Mouse (Mus musculus) intestine, postnatal 0 days (tissue): ENCODE measurements around the gene Olfr190. TPM values are rescaled to one million over a fixed set of nuclear protein-coding genes. Genes with fewer than 3 reads are reported as not detected.
"Not testable (repeated sequence)": the region's sequence is repeated elsewhere in the genome, so short reads cannot be mapped to it uniquely, and the experiment has no call there.

Experiments
- ATAC-seq: fragments of 200-750 bp; cut with Nextera tagmentation; 2 replicates; pipeline ENCODE4 v1.8.0; 2017; ENCODE audit warnings: mild to moderate bottlenecking, moderate TSS enrichment, moderate library complexity
- H3K27ac ChIP-seq: fragments of 300-500 bp; sonication (generic); 2 replicates; pipeline ENCODE4 v1.5.1; 2014; ENCODE audit warnings: mild to moderate bottlenecking, low read depth, low read length, moderate library complexity
- H3K27me3 ChIP-seq: fragments of 300-500 bp; sonication (generic); replicated peaks from 2 replicates; pipeline ENCODE4 v1.6.1; 2014; ENCODE audit warnings: low read length, mixed read lengths; ENCODE audit not compliant: control insufficient read depth, insufficient read depth
- H3K36me3 ChIP-seq: fragments of 300-500 bp; sonication (generic); 2 replicates; pipeline ENCODE4 v1.6.1; 2014; ENCODE audit warnings: mild to moderate bottlenecking, moderate library complexity; ENCODE audit not compliant: control insufficient read depth, insufficient read depth
- H3K4me1 ChIP-seq: fragments of 300-500 bp; sonication (generic); replicated peaks from 2 replicates; pipeline ENCODE4 v1.6.1; 2014; ENCODE audit warnings: antibody characterized with exemption, low read length, mixed read lengths; ENCODE audit not compliant: control insufficient read depth, insufficient read depth
- H3K4me2 ChIP-seq: fragments of 300-500 bp; sonication (generic); replicated peaks from 2 replicates; pipeline ENCODE4 v1.6.1; 2014; ENCODE audit warnings: low read depth, mild to moderate bottlenecking, moderate library complexity
- H3K4me3 ChIP-seq: fragments of 300-500 bp; sonication (generic); 2 replicates; pipeline ENCODE4 v1.5.1; 2014; ENCODE audit warnings: low read depth, low read length
- H3K9ac ChIP-seq: fragments of 300-500 bp; sonication (generic); 2 replicates; pipeline ENCODE4 v1.6.1; 2014; ENCODE audit warnings: mild to moderate bottlenecking, low read depth, low read length
- H3K9me3 ChIP-seq: fragments of 300-500 bp; sonication (generic); 2 replicates; pipeline ENCODE4 v1.6.1; 2016; ENCODE audit warnings: mixed run types; ENCODE audit not compliant: control insufficient read depth
- CTCF ChIP-seq: sonication (generic); IDR thresholded peaks from 2 replicates; pipeline ENCODE4 v1.5.1; 2016; ENCODE audit warnings: low read depth, mild to moderate bottlenecking, control low read depth, antibody characterized with exemption, moderate library complexity
- WGBS: fragments of 180-500 bp; shearing (Covaris S2); extraction: QIAGEN DNeasy Blood & Tissue Kit; methylation state at CpG from one replicate; pipeline ENCODE4 v1.1.7; 2014; 5-methylcytosine and 5-hydroxymethylcytosine counted together
- polyA plus RNA-seq: library from polyadenylated mRNA; unstranded; fragments of >200 nt; fragmentation: Nextera tagmentation; extraction: Ambion mirVana; gene quantifications from 2 replicates; pipeline ENCODE4 v1.2.1, GENCODE M21; 2015

Olfr190 gene
- polyA plus RNA-seq = 0.03 and 0.07 TPM in 2 replicates

DNA sequence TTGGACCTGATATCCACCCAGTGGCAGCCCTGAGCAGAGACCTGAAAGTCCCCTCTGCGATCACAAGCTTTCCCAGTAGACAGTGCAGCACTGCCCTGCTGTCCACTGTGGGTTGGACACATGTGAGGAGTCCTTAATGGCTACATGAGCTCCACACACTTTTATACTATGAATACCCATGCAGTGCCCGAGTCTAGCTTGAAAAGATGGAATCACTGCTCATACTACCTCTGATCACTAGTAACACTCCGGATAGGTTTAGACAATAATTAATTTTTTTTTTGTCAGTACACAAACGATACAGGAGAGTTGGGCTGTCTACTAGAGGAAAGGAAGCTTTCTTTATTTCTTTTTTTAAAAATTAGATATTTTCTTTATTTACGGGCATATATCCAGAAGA lies at the start of gene Olfr190:
TSS of gene Olfr190 (minus strand) at position 101 of the 400 bp plus-strand sequence.
- no peak for ATAC-seq
- H3K4me3 ChIP-seq = no peak within 1 kb of the TSS
- no peaks in the 10 kb centered on the region for H3K9me3 ChIP-seq
- no peaks in the 10 kb centered on the region for H3K36me3 ChIP-seq
- no peak within 1 kb of the TSS for H3K9ac ChIP-seq
- H3K27me3 ChIP-seq = no peaks in the 10 kb centered on the region
- 86% methylated on average over 5 of the region's 5 CpGs for WGBS
- no peaks in the 10 kb centered on the region for H3K4me1 ChIP-seq
- TF ChIP-seq CTCF = no peak
- no peak within 1 kb of the TSS for H3K27ac ChIP-seq
- H3K4me2 ChIP-seq = no peak within 1 kb of the TSS

- ATAC-seq = no peak
- H3K27ac ChIP-seq = no peak within 1 kb of the TSS
- no peak within 1 kb of the TSS for H3K9ac ChIP-seq
- H3K4me1 ChIP-seq = no peaks in the 10 kb centered on the region
- H3K4me2 ChIP-seq = no peak within 1 kb of the TSS
- TF ChIP-seq CTCF = no peak
- no peak within 1 kb of the TSS for H3K4me3 ChIP-seq
- no peaks in the 10 kb centered on the region for H3K36me3 ChIP-seq
- no peaks in the 10 kb centered on the region for H3K27me3 ChIP-seq
- no peaks in the 10 kb centered on the region for H3K9me3 ChIP-seq
Observed at GRCm38 (mm10) chr16:59120969-59121368, 43.2 kb upstream of the Olfr190 start, which contains the start of gene Olfr194. Gene Olfr194, minus strand, starts transcription at chr16:59121069.

- Histone ChIP-seq H3K9ac (no peak within 1 kb of the TSS), H3K4me2 (no peak within 1 kb of the TSS), H3K9me3 (no peaks in the 10 kb centered on the region), H3K36me3 (no peaks in the 10 kb centered on the region), H3K4me3 (no peak within 1 kb of the TSS), H3K27ac (no peak within 1 kb of the TSS), H3K4me1 (no peaks in the 10 kb centered on the region), H3K27me3 (no peaks in the 10 kb centered on the region)
- no peak for ATAC-seq
- WGBS = 95% methylated on average over 1 of the region's 1 CpGs
- TF ChIP-seq CTCF = no peak
Observed at GRCm38 (mm10) chr16:59111781-59112180, 34.0 kb upstream of the Olfr190 start, which contains the start of gene Olfr193. Gene Olfr193, minus strand, starts transcription at chr16:59111881.

- not testable (repeated sequence) for H3K36me3 ChIP-seq, H3K27ac ChIP-seq, H3K9ac ChIP-seq, H3K27me3 ChIP-seq, H3K4me2 ChIP-seq, H3K4me3 ChIP-seq, H3K4me1 ChIP-seq, H3K9me3 ChIP-seq, ATAC-seq
- 39% methylated on average over 5 of the region's 5 CpGs for WGBS
Observed at GRCm38 (mm10) chr16:59108522-59108921, 30.7 kb upstream of the Olfr190 start.

DNA sequence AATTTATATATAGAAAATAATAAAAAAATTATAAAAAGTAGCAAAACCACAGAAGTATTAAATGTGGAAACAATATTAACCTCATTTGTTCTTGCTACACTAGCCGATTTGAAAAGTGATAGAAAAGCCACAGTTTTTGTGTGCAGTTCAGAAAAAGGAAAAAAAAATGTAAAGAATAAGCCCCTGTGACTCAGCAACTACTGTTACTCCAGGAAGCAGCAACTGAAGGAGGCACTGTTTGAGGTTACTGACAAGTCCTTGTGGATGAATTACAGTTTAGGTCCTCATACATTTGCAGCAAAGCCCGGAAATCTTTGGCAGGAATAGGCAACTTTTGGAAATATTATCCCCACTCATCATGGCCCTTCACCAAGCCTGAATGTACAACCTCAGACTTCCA lies 27.5 kb upstream of the Olfr190 start:
- H3K27me3 ChIP-seq = no peaks in the 10 kb centered on the region
- H3K4me1 ChIP-seq = no peaks in the 10 kb centered on the region
- ATAC-seq = no peak
- no peak overlapping the region for H3K4me2 ChIP-seq
- no peaks in the 10 kb centered on the region for H3K36me3 ChIP-seq
- H3K9ac ChIP-seq = no peak overlapping the region
- TF ChIP-seq CTCF = no peak
- no peak overlapping the region for H3K4me3 ChIP-seq
- 79% methylated on average over 2 of the region's 2 CpGs for WGBS
- no peaks in the 10 kb centered on the region for H3K9me3 ChIP-seq
- H3K27ac ChIP-seq = no peak overlapping the region

GRCm38 (mm10) chr16:59089722-59090121 lies 11.9 kb upstream of the Olfr190 start, which contains the start of gene Olfr191:
Gene Olfr191, minus strand, starts transcription at chr16:59089822.
- not testable (repeated sequence) for H3K9me3 ChIP-seq, H3K36me3 ChIP-seq, H3K4me3 ChIP-seq, H3K9ac ChIP-seq, H3K27ac ChIP-seq, H3K4me2 ChIP-seq, H3K4me1 ChIP-seq, H3K27me3 ChIP-seq, ATAC-seq
- 62% methylated on average over 1 of the region's 1 CpGs for WGBS

DNA sequence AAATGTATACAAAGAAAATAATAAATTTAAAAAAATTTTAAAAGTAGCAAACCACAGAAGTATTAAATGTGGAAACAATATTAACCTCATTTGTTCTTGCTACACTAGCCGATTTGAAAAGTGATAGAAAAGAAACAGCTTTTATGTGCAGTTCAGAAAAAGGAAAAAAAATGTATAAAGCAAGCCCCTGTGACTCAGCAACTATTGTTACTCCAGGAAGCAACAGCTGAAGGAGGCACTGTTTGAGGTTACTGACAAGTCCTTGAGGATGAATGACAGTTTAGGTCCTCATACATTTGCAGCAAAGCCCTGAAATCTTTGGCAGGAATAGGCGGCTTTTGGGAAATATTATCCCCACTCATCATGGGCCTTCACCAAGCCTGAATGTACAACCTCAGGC lies 3.3 kb upstream of the Olfr190 start:
- H3K4me3 ChIP-seq, ATAC-seq, H3K27ac ChIP-seq, H3K9me3 ChIP-seq, H3K36me3 ChIP-seq, H3K4me1 ChIP-seq, H3K9ac ChIP-seq, H3K27me3 ChIP-seq, H3K4me2 ChIP-seq: not testable (repeated sequence)
- 91% methylated on average over 2 of the region's 2 CpGs for WGBS
